Mouse (Mus musculus): Measurements from ENCODE around the gene Gm2310.

DNA sequence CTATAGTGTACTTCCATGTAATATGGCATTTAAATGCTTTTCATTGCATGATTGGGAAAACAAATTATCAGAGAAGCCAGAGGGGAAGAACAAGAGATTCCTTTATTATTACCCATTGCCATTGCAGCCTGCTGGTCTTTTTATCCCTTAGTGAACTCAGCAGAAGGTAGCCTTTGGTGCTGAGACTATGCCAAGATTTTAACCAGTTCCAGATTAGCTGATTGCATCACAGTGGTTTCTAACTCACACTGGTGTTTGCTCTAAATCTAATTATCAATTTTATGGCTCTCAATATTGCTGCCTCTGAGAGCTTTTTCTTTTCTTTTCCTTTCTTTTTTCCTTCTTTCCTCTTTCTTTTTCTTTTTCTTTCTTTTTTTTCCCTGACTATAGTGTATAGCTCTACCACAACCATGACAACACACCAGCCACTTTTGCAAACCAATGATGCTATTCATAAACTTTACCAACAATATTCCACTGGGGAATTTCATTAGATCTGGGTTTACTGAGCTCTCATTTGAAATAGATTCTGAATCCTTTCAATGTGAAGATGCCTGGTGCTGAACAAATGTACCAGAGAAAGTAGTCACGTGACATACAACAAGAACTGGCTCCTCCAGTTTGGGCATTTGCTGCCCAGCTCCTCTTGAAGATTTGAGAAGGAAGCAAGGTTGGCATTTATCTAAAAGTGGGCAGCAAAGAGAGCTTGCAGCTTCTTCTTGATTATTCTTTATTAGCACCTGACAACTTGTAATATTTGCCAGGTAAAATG, 43.9 kb upstream of the Gm2310 start:
- TF ChIP-seq CTCF (IDR thresholded peaks at IDR 0.05; ENCODE audit: low read depth, low read length) (no peak), POLR2A (IDR thresholded peaks at IDR 0.05; ENCODE audit: borderline replicate concordance, low read depth, low read length) (no peak)
